Mouse (Mus musculus) spleen, postnatal 10 days (tissue): ENCODE results near the gene Fbxw11.
"Not testable (repeated sequence)": the region's sequence is repeated elsewhere in the genome, so short reads cannot be mapped to it uniquely, and the experiment has no call there.

Source experiments
- DNase-seq, 2 experiments: peaks; one replicate each; pipeline ENCODE4 v3.0.0; 2021 to 2022; ENCODE audit warnings: low spot score in 2 of 2

Fbxw11 gene

GRCm38 (mm10) chr11:32676777-32677176, 34.3 kb downstream of the Fbxw11 start:
- DNase-seq, result no peak

- DNase-seq, result no peak
Measured at GRCm38 (mm10) chr11:32677811-32678210, 35.3 kb downstream of the Fbxw11 start.

- DNase-seq, result not testable (repeated sequence)
Measured at GRCm38 (mm10) chr11:32679091-32679490, 36.6 kb downstream of the Fbxw11 start.

- no peak for DNase-seq
Measured at GRCm38 (mm10) chr11:32680014-32680413, 37.5 kb downstream of the Fbxw11 start.

- no peak for DNase-seq
Measured at GRCm38 (mm10) chr11:32681192-32681795, 38.8 kb downstream of the Fbxw11 start.

GRCm38 (mm10) chr11:32682335-32683102, 40.0 kb downstream of the Fbxw11 start:
- DNase-seq, result no peak

GRCm38 (mm10) chr11:32684690-32685254, 42.2 kb downstream of the Fbxw11 start:
- DNase-seq, result no peak

- no peak for DNase-seq
Measured at GRCm38 (mm10) chr11:32688245-32688855, 45.8 kb downstream of the Fbxw11 start.

- no peak for DNase-seq
Measured at GRCm38 (mm10) chr11:32689510-32689909, 47.0 kb downstream of the Fbxw11 start.

- no peak for DNase-seq
Measured at GRCm38 (mm10) chr11:32692834-32693233, 50.3 kb downstream of the Fbxw11 start.

- DNase-seq, result no peak
Measured at GRCm38 (mm10) chr11:32693431-32694141, 51.1 kb downstream of the Fbxw11 start.

GRCm38 (mm10) chr11:32694322-32695003, 51.9 kb downstream of the Fbxw11 start:
- not testable (repeated sequence) for DNase-seq

GRCm38 (mm10) chr11:32696446-32697090, 54.0 kb downstream of the Fbxw11 start:
- no peak for DNase-seq

GRCm38 (mm10) chr11:32697695-32698094, 55.2 kb downstream of the Fbxw11 start:
- DNase-seq, result no peak

GRCm38 (mm10) chr11:32699913-32700493, 57.5 kb downstream of the Fbxw11 start:
- DNase-seq, result no peak

GRCm38 (mm10) chr11:32701566-32701965, 59.0 kb downstream of the Fbxw11 start:
- DNase-seq, result no peak

GRCm38 (mm10) chr11:32704241-32704890, 61.8 kb downstream of the Fbxw11 start:
- DNase-seq, result no peak

GRCm38 (mm10) chr11:32706406-32706993, 64.0 kb downstream of the Fbxw11 start:
- DNase-seq, result no peak

- no peak for DNase-seq
Measured at GRCm38 (mm10) chr11:32707481-32707880, 65.0 kb downstream of the Fbxw11 start.
